Mouse (Mus musculus) frontal cortex, postnatal 25 days (tissue): ENCODE measurements around the gene Smim24.
A peak's percentile ranks its signal among the peaks of the same experiment; 100 is the strongest.

Source experiments
- DNase-seq, 2 experiments: peaks; one replicate each; pipeline ENCODE4 v3.0.0; 2022; ENCODE audit warnings: low spot score in 2 of 2

The Smim24 gene

DNA sequence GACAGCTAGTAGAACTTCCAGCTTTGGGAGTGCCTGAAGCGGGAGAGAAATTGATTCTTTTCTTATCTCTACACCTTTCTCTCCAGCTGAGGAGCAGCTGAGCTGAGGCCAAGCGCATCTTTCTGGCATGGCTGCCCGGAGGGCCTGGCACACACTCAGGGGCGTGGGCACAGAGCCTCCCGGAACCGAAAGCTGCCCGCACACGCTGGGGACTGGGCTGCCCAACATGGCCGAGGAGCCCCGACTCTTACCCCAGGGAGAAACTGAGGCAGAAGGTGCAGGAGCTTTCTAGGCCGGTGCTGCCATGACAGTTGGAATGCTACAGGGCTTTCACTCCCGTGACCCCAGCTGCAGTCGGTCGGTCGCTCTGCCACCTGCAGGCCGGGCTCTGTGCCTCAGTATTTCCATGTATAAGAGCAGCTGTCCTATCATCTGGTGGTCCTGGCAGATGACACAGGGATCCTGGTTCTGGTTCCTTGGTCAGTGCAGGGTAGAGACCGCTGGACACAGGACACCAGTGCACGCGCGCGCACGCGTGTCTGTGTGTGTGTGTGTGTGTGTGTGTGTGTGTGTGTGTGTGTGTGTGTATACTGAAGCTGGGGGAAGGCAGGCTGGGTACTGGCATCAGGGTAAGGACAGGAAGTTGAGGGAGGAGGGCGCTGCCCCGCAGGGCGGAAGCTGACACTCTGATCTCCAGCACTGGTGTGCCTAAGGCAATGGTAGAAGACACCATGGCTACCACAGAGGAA is 40.9 kb downstream of the Smim24 start:
- peak in 1 of 2 experiments; percentile 8 for DNase-seq

- DNase-seq, result peak in 1 of 2 experiments; percentile 4
Observed at GRCm38 (mm10) chr10:81434361-81435263, 41.8 kb downstream of the Smim24 start.

DNA sequence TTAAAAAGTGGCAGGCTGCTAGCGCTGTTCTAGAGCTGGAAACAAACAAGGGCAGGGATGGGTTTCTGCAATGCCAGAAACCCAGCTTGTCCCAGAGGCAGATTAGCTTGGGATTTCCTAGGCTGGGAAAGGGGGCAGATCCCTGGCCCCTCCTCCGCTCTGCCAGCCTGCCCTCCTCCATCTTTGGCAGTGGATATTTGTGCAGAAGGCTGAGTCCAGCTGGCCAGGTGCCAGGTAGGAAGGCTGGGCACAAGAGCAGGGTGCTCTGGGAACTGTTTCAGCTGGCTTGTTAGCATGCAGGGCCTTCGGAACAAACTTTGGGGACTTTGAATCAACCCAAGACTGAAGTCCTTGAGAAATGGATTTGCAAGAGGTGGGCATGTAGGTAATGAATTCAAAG is 42.6 kb downstream of the Smim24 start:
- DNase-seq, result peak in 1 of 2 experiments; percentile 49

- DNase-seq, result no peak
Observed at GRCm38 (mm10) chr10:81441019-81441418, 48.2 kb downstream of the Smim24 start.
